Mouse (Mus musculus) kidney, adult 9 months (tissue): ENCODE results near the gene Anapc13.
A peak's percentile ranks its signal among the peaks of the same experiment; 100 is the strongest.

Experiments
- DNase-seq: peaks from one replicate; pipeline ENCODE4 v3.0.0; 2022

Gene Anapc13

GRCm38 (mm10) chr9:102625983-102626838, at the start of gene Anapc13, which contains the start of gene Cep63:
Gene Anapc13 (plus strand): TSS chr9:102626296.
Gene Cep63 (minus strand): TSS chr9:102626534.
- DNase-seq = peak; percentile 98

DNA sequence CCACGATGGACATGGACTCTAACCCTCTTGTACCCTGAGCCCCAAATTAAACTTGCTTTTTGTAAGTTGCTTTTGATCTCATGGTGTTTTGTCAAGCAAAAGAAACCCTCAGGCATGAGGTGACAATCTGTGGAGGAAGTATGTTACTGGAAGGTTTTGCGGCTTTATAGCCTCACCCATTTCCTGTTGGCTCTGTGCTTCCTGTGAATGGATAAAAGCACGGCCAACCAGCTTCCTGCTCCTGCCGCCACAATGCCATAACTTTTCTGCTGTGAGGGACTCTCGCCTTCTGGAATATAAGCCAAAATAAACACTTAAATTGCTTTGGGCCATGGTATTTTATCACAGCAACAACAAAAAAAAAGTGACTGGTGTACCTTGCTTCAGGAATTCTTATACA, 48.6 kb upstream of the Anapc13 start:
- peak; percentile 19 for DNase-seq

DNA sequence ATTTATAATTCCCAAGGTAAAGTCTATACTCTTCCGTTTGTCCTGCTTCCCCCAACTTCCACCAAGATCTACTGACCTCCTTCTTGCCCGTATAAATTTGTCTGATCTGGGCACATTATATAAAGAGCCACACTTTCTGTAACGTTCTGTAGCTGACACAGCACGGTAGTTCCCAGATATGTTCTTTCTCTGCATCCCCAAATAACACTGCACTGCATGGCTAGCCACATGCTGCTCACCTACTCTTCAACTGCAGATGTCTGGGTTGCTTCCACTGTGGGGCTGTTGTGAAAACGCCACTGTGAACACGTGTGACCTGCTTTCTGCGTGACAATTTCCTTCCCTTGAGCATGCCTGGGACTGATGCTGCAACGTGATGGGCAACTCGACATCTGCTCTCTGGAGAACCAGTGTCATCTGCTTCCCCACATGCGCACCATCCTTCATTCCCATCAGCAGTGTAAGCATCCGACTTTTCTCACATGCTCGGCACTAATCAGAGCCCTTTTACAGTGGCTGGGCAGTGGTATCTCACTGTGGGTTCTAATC, 44.1 kb upstream of the Anapc13 start:
- DNase-seq = no peak

DNA sequence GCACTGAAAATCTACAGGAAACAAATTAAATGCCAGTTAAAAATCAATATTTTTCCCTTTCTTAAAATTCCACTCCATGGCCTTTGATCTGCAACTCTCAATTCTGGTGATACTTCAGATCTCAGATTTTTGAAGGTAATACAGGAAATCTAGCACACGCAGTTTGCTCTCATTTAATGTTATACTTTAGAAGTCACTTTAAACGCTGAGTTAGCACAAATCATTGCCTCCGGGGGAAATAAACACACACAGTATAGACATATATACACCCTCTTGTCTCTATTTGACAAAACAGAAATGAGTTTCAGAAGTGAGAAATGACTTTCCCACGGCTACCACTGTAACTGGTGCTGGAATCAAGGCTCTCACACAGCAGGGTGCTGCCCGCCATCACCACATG, 38.7 kb upstream of the Anapc13 start:
- DNase-seq = no peak

- peak; percentile 11 for DNase-seq
Observed at GRCm38 (mm10) chr9:102594667-102595393, 31.3 kb upstream of the Anapc13 start.

DNA sequence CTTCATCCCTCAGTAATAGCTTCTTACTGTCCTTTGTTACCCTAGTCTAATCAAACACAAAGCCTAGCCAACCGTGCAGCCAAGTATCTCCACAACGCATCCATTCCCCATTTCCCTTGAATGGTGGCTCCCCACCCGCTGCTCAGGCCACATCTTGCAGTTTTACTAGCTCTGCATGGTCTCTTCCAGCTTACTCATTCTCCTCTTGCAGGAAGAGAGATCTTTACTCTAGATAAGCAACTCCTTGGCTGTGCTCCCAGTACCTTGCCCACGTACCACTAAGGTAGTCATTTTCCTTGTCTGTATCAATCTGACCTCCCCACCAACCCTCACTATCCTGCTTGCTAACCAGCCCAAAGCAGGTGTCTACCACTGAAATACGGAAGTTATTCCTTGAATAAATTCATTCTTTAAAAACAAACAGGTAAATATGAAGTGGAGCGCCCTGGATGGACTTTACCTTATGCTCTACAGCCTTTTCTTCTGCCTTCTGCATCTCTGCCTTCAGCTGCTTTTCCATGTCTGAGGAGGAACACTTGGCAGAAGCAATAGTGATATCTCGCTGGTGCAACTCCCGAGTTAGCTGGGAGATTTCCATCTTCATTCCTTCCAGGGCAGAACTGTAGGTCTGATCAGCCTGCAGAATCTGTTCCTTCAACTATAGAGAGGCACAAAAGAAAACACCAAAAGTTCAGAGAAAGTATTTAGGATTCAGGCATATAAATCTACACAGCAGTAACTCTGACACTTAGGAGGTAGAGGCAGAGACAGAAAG, 30.2 kb upstream of the Anapc13 start:
- DNase-seq = peak; percentile 16

- peak; percentile 83 for DNase-seq
Observed at GRCm38 (mm10) chr9:102601187-102601586, 24.9 kb upstream of the Anapc13 start.

GRCm38 (mm10) chr9:102601666-102602065, 24.4 kb upstream of the Anapc13 start:
- no peak for DNase-seq

DNA sequence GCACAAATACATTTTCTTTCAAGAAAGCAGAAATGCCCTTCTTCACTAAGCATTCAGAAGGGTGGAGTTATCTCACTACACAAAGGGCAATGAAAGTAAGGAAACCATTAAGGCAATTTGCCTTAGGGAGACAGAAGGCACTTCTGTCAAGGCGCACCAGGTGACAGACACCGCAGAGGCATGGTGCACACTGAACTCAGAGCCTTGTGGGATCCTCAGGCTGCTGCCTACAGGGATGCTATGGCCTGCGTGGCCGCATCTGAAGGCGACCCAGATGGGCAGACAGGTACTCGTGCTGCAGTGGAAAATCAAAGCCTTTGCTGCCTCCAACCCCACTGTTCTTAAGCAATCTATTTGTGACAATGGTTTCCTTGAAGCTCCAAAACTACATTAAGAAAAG, 20.9 kb upstream of the Anapc13 start:
- no peak for DNase-seq

- no peak for DNase-seq
Observed at GRCm38 (mm10) chr9:102607471-102607870, 18.6 kb upstream of the Anapc13 start.

GRCm38 (mm10) chr9:102609221-102609620, 16.9 kb upstream of the Anapc13 start:
- no peak for DNase-seq

DNA sequence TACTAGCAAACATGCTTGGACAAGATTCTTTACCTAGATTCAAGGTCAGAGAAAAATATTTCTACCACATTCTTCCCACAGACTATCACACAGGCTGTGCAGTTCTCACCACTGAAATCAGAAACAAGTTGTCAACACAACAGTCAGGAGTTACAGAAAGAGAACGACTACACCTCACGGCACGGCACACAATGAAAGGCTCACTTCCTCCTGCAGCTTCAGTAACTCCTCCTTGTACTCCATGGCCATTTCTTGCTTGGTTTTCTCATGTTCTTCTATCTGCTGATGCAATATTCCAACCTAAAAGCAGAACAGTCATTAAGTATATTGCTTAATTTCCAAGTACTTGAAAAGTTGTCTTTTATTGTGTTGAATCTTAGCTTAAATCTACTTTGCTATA, 11.0 kb upstream of the Anapc13 start:
- no peak for DNase-seq

DNA sequence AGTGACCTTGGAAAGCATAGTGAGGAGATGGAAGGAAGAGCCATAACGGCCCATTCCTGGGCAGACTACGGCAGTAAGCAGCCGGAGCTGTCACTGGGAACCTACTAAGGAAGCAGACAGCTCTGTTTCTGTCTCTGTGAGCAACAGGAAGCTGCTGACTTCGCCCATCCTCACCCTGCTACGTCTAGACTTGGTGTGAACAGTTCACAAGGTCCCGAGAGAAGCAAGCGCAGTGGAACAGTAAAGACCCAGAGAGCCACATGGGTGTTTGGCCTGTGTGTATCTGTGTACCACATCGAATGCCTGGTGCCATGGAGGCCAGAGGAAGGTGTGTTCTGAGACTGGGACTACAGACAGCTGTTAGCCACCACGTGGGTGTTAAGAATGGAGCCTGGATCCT, 9.8 kb upstream of the Anapc13 start:
- no peak for DNase-seq

GRCm38 (mm10) chr9:102621385-102621784, 4.7 kb upstream of the Anapc13 start:
- DNase-seq = no peak

DNA sequence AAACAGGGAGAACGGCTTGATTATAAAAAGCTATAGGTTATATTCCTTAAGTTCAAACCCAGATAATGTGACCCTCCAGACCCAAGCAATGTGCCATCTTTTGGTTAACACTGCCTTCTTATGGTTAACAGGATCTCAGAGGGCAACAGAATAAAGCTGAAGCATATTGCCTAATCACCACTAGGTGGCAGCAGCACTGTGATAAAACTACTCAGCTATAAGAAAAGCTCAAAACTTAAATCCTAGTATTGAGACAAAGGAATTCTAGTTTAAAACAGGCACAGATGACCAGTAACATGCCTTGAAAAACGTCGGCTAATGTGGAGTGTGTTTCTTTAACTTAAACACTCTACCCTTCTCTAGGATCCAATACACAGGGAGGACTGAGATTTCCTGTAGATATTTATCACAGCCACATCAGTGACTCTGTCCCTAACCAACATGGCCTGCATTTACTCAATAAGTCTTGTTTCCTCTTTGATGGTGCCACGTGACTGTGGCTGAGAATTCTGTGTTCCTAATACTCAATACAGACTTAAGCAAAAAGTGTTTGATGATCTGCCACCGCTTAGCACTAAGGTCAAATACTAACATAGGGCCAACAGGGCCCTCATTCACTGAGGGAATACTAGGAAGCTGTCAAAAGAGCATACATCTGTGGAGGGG, 3.8 kb upstream of the Anapc13 start:
- DNase-seq = peak; percentile 71

DNA sequence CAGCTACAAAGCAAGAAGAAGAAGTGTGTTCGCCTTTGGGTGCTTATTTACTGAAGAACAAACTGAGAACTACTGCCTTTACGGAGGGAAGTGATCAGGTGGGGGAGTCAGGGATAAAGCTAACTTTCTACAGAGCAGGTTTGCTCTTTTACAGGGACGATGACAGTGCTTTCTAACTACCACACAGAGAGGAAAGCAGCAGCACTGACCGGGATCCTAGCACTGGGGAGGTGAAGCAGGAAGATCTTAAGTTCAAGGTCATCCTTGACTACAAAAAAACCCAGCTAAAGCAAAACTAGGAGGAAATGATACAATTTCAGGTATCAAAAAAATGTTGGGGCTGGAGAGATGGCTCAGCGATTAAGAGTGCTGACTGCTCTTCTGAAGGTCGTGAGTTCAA, 3.2 kb upstream of the Anapc13 start:
- DNase-seq = no peak

DNA sequence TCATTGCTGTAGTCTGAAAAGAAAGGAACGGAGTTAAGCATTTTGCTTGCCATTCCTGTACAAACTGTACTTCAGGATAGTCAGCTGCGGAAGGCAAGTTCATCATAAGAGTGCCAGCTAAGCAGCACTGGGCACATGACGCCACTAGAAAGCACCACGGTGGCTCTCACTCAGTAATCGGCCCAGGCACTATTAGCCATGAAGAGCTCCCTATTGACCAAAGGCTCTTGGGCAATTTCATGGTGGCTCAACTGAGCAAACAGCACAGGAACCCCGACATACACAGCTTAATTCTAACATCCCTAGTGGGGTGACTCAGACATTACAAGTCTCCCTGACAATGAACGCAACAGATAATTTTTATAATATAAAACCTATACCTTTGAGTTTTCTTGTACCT, 2.5 kb upstream of the Anapc13 start:
- no peak for DNase-seq

- no peak for DNase-seq
Observed at GRCm38 (mm10) chr9:102625401-102625982, 604 bp upstream of the Anapc13 start.

DNA sequence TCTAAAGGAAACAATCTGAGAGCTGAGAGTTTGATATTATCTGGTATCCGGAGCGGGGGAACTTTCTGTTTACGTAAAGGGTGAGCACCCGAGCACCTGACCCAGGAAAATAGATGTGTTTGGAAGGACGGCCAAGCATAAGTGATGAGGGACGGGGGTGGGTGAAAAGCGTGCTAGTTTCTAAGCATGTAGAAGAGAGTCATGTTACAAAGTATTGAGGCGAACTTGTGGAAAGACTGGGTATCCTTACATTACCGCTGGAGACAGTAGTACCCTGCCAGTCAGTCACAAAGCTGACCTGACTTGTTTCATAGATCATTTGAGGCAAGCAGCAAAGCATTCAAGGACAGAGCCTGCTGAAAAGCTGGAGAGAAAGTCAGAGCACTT, 736 bp downstream of the Anapc13 start:
- no peak for DNase-seq

GRCm38 (mm10) chr9:102627442-102627841, 1.3 kb downstream of the Anapc13 start:
- DNase-seq = peak; percentile 65

DNA sequence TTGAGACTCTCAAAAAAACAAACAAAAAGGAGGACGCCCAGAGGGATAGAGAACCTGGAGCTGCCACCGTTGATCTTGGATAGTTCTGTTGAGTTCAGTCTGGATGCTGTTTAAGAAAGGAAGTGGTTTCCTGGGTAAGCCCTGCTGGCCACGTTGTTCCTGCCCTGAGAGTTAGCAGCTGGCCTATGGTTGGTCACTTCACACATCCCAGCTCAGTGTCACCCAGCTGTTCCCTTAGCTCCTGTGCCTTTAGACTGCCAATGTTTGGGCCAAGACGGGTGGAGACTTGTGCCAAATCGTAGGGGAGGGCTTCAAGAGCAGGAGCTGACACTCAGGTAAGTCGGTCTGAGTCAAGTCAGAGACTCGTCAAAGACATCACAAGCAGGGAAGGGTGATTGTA, 3.0 kb downstream of the Anapc13 start:
- no peak for DNase-seq

GRCm38 (mm10) chr9:102631589-102632147, 5.6 kb downstream of the Anapc13 start:
- DNase-seq = no peak
